Comparison of ENCODE assay signal across 9 mouse cellular contexts in the genomic region with DNA sequence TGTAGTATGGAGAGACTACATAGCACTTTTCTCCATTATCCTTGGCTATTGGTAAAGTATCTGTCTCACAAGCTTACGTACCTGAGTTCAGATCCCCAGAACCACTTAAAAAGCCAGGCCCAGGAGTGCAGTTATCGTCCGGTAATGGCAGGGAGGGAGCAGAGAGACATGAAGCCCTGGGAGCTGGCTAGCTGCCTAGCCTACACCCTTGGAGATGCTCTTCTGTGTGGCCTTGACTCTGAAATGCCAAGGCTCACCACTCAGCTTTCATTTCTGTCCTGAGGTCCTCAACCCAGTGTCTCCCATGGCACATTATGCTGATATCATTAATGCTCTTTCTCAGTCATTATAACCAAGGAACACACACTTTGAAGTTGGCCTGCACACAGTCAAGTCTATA.
DNase-seq lines count a peak whose midpoint lies in the region; ATAC-seq and TF ChIP-seq lines count a peak whose summit lies in the region.
"Had no signal": no experiment of that assay in that cellular context is flagged by ENCODE, and none has a peak within 500 bp of the region (broad histone marks: within the 10 kb centered on the region; RNA-seq: fewer than 3 reads in every experiment).

No protein-coding gene starts in this region.

- no peak for ATAC-seq in heart, embryonic 15.5 days (replicated peaks; ENCODE audit: insufficient number of reproducible peaks, insufficient read depth, low FRiP score, low read depth)
- ATAC-seq in heart, embryonic 12.5 days (ENCODE audit: insufficient number of reproducible peaks, low FRiP score), result no peak
- ATAC-seq in limb, embryonic 13.5 days (ENCODE audit: low FRiP score, low read depth), result no peak
- no peak for ATAC-seq in intestine, embryonic 16.5 days
- ATAC-seq: intestine, postnatal 0 days had no signal

- peak overlapping the region; percentile 33; the same call in 1 of the 2 replicates for H3K4me2 ChIP-seq in heart, embryonic 15.5 days
- H3K4me2 ChIP-seq in heart, embryonic 12.5 days, result no peak overlapping the region
- no peak overlapping the region for H3K4me2 ChIP-seq in limb, embryonic 13.5 days (replicated peaks)
- no peak overlapping the region for H3K4me2 ChIP-seq in intestine, embryonic 16.5 days (ENCODE audit: low read depth, low read length)

- H3K4me3 ChIP-seq in heart, embryonic 15.5 days, result no peak overlapping the region
- no peak overlapping the region for H3K4me3 ChIP-seq in heart, embryonic 12.5 days
- H3K4me3 ChIP-seq in cerebellum, adult 2 months (replicated peaks; ENCODE audit: insufficient read depth, low read depth, low read length), result no peak overlapping the region
- no peak overlapping the region for H3K4me3 ChIP-seq in limb, embryonic 13.5 days
- no peak overlapping the region for H3K4me3 ChIP-seq in intestine, embryonic 16.5 days (ENCODE audit: low read length)

- H3K27ac ChIP-seq in heart, embryonic 15.5 days, result peak overlapping the region; percentile 86
- H3K27ac ChIP-seq in heart, embryonic 12.5 days (ENCODE audit: poor library complexity, severe bottlenecking), result no peak overlapping the region
- H3K27ac ChIP-seq in cerebellum, adult 2 months (ENCODE audit: insufficient read depth, low read length), result peak overlapping the region; percentile 73
- H3K27ac ChIP-seq in limb, embryonic 13.5 days, result peak overlapping the region; percentile 59; the same call in 1 of the 2 replicates
- no peak overlapping the region for H3K27ac ChIP-seq in intestine, embryonic 16.5 days (ENCODE audit: low read length)

- H3K9me3 ChIP-seq in heart, embryonic 15.5 days (replicated peaks), result no peaks in the 10 kb centered on the region
- no peaks in the 10 kb centered on the region for H3K9me3 ChIP-seq in heart, embryonic 12.5 days (replicated peaks)
- H3K9me3 ChIP-seq in limb, embryonic 13.5 days, result no peaks in the 10 kb centered on the region
- no peaks in the 10 kb centered on the region for H3K9me3 ChIP-seq in intestine, embryonic 16.5 days (ENCODE audit: control insufficient read depth, low read length)

- WGBS in heart, embryonic 15.5 days, result 77% methylated on average over 3 of the region's 3 CpGs
- WGBS in heart, embryonic 12.5 days, result 84% methylated on average over 3 of the region's 3 CpGs
- WGBS in cerebellum, adult 2 months, result 38% methylated on average over 3 of the region's 3 CpGs
- 96% methylated on average over 3 of the region's 3 CpGs for WGBS in limb, embryonic 13.5 days
- 87% methylated on average over 3 of the region's 3 CpGs for WGBS in intestine, embryonic 16.5 days

- TF ChIP-seq CTCF in cerebellum, adult 2 months (IDR thresholded peaks at IDR 0.05; ENCODE audit: borderline replicate concordance, insufficient read depth, low read depth, low read length), result no peak

- no peaks in the 10 kb centered on the region for H3K27me3 ChIP-seq in heart, embryonic 15.5 days
- no peaks in the 10 kb centered on the region for H3K27me3 ChIP-seq in heart, embryonic 12.5 days (replicated peaks)
- no peaks in the 10 kb centered on the region for H3K27me3 ChIP-seq in cerebellum, adult 2 months (ENCODE audit: control insufficient read depth, insufficient read depth, low read length)
- H3K27me3 ChIP-seq in limb, embryonic 13.5 days, result no peaks in the 10 kb centered on the region
- no peaks in the 10 kb centered on the region for H3K27me3 ChIP-seq in intestine, embryonic 16.5 days (replicated peaks; ENCODE audit: control insufficient read depth, insufficient read depth, low read length)

- H3K4me1 ChIP-seq in heart, embryonic 15.5 days (replicated peaks), result peaks cover 21% of the 10 kb centered on the region
- peaks cover 38% of the 10 kb centered on the region for H3K4me1 ChIP-seq in heart, embryonic 12.5 days (replicated peaks)
- H3K4me1 ChIP-seq in cerebellum, adult 2 months (ENCODE audit: control insufficient read depth, insufficient read depth, low read length), result peaks cover 40% of the 10 kb centered on the region
- peaks cover 47% of the 10 kb centered on the region for H3K4me1 ChIP-seq in limb, embryonic 13.5 days
- H3K4me1 ChIP-seq in intestine, embryonic 16.5 days (ENCODE audit: control insufficient read depth, insufficient read depth, low read length), result peaks cover 4% of the 10 kb centered on the region; the same call in 1 of the 2 replicates

- no peak overlapping the region for H3K9ac ChIP-seq in heart, embryonic 15.5 days
- H3K9ac ChIP-seq in heart, embryonic 12.5 days, result no peak overlapping the region
- H3K9ac ChIP-seq in limb, embryonic 13.5 days, result no peak overlapping the region
- H3K9ac ChIP-seq in intestine, embryonic 16.5 days (ENCODE audit: low read depth, low read length), result no peak overlapping the region

- peaks cover 39% of the 10 kb centered on the region for H3K36me3 ChIP-seq in heart, embryonic 15.5 days
- peaks cover 42% of the 10 kb centered on the region for H3K36me3 ChIP-seq in heart, embryonic 12.5 days
- H3K36me3 ChIP-seq in limb, embryonic 13.5 days, result peaks cover 51% of the 10 kb centered on the region
- peaks cover 5% of the 10 kb centered on the region; the same call in 1 of the 2 replicates for H3K36me3 ChIP-seq in intestine, embryonic 16.5 days (ENCODE audit: control insufficient read depth, insufficient read depth, low read length)

- no peak for TF ChIP-seq POLR2A in cerebellum, adult 2 months (IDR thresholded peaks at IDR 0.05; ENCODE audit: borderline replicate concordance, insufficient read depth, low read length)

- DNase-seq in ovary, adult 18-20 months (ENCODE audit: low spot score), result peak; percentile 68
- DNase-seq in ovary, postnatal 10 days (ENCODE audit: low spot score), result no peak
- peak; percentile 46 to 60 for DNase-seq in cerebellum, adult 2 months
- DNase-seq: thymus, adult 18-20 months had no signal

Comparison
In these comparisons a context has a peak if more than half of its experiments do, and no peak if none do; other contexts are left out.
1. H3K27ac ChIP-seq: peak in heart, embryonic 15.5 days (single experiment), cerebellum, adult 2 months (single experiment) and limb, embryonic 13.5 days (single experiment); none in heart, embryonic 12.5 days (single experiment) and intestine, embryonic 16.5 days (single experiment).